Mouse (Mus musculus): Measurements from ENCODE around the gene Gm20388. TPM values are rescaled to one million over a fixed set of nuclear protein-coding genes. Genes with fewer than 3 reads are reported as not detected.

The Gm20388 gene
- total RNA-seq, 2 experiments from 2014 or later = not detected

DNA sequence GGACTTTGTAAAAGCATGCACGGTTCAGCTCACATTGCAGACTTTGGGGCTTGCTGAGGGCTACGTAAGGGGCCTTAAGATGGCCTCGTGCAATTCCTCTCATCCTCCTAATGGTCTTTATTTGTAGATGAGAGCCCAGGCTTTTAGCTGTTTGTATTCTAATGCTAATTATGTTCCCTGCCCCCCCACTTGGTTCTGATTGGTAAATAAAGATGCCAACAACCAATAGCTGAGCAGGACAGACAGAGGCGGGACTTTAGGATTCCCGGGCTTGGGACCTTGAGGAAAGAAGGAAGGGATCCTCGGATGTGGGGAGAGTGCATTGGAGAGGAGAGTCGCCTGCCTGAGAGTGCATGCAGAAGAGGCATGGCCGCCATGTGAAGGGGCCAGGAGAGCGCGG, 3849.3 kb downstream of the Gm20388 start:
- no peak for DNase-seq (ENCODE audit: low spot score in 2 of 2)

DNA sequence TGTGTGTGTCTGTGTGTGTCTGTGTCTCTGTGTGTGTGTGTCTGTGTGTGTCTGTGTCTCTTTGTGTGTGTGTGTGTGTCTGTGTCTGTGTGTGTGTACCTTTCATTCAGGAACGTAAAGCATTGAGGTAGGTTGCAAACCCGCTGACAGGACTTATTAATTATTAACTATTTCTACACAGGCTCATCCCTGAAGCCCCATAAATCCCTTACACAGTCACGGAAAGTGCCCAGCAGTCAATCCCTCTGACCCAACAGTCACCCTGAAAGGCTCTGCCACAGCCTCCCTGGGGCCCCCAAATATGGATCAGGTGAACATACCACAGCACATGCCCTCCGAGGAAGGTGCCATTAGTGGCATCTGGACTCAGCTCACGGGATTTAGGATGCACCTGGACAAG, 3849.9 kb downstream of the Gm20388 start:
- DNase-seq (ENCODE audit: low spot score in 2 of 2) = no peak

DNA sequence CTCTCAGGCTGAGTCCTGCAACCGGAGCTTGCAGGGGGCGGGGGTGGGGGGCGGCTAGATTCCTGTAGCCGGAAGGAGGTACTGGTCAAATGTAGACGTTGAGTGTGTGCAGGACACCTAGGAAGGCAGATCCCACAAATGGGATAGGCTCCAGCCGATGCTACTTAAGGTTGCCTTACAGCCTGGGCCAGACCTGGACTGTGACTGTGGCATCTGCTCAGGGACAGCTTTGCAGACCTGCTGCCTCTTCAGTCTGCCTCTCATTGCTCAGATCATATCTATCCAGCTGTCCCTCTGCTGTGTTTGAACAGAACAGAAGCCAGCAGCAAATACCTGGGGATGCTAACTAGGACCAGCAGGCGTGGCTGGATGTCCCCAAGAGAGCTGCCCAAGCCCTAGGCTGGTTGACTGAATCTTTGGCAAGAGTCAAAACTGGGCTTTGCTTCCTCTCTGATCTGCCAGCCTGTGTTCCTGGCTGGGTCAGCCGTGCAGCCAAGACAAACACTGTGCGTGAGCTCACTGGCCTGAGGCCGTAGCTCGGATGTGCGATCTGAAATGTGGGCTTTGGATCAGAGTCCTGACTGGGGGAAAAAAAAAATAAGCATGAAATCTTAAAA, 3850.7 kb downstream of the Gm20388 start:
- peak in 1 of 2 experiments; percentile 69 for DNase-seq (ENCODE audit: low spot score in 2 of 2)

DNA sequence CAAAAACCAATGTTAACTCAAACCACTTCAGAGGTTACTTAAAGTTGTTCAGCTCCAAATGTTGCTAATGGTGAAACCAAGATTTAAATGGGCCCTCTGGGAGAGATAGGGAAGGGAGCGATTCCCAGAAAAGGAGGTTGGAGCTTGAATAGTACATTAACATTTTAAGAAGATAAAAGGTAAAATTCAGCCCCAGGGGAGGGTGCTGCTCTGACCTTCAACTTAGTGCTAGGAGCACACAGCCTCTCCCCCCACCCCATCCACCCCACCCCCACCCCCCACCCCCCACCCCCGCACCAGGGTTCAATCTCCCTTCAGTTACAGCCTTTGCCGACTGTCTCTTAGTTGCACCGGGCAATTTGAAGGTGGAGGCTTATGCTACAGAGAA, 3851.2 kb downstream of the Gm20388 start:
- DNase-seq (ENCODE audit: low spot score in 2 of 2) = no peak

DNA sequence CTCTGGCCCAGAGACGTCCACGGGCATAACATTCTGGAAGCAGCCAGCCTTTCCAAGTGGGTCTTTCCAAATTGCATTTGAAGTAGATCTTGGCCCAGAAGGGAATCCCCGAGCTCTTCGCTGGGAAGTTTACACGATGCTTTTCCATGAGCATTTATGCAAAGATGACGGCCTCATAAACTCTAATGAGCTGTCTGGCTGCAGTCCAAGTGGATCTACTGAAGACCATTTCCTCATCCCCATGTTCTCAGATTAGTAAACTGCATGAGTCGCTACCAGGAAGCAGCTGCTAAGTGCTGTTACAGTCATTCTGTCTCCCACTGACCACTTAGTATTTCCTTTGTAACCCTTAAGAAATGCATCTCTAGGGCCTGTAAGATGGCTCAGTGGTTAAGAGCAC, 3852.7 kb downstream of the Gm20388 start:
- no peak for DNase-seq (ENCODE audit: low spot score in 2 of 2)

DNA sequence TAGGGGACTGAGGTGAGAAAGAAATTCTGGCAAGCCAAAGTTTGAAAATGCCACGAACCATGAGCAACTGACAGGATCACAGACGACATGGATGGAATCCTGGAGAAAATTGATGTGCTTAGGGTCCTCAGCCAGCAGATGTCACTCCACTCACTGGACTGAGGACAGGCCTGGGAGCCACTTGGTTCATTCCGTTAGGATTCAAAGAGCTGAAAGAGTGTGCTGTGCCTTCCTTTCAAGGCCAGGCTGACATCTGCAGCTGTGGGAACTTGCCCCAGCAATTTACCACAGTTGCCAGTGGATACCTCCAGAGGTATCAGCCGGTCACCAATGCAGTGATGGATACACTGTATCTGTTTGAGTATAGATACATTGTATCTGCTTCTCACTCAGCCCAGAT, 3854.0 kb downstream of the Gm20388 start:
- peak in 1 of 2 experiments; percentile 37 for DNase-seq (ENCODE audit: low spot score in 2 of 2)

DNA sequence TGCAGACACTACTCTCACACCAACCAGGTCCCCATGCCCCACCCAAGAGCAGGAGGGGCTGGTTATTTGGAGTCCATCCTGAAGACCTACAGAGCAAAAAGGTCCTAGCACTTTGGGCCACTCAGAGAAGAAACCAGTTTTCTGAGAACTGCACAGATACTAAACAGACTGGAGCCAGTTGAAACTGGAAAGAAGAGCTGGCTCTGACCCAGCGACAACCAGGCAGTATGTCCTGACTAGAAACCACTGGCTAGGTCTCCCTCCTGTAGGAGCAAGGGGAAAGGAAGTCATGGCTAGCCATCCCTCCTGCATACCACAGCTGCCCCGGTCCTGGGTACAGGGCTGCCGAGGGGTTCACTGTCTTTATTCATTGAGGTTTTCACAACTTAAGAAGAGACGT, 3855.9 kb downstream of the Gm20388 start:
- no peak for DNase-seq (ENCODE audit: low spot score in 2 of 2)

DNA sequence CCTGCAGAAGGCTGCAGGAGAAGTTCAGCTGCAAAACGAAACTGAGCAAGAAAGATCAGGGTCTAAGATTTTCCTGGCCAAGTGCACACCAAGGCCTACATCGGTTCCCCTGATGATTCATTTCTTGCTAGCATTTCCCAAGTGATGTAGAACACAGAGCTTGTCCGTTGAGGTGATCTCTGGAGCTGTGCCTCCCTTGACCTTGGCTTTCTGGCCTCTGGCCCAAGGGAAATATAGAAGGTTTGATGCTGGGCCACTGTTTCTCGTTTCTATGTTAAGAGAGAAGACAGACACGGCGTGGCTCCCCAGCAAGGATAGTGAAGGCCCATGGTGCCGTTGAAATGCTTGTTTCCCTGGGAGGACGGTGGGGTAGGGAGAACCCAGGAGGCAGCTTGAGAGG, 3857.2 kb downstream of the Gm20388 start:
- DNase-seq (ENCODE audit: low spot score in 2 of 2) = no peak

DNA sequence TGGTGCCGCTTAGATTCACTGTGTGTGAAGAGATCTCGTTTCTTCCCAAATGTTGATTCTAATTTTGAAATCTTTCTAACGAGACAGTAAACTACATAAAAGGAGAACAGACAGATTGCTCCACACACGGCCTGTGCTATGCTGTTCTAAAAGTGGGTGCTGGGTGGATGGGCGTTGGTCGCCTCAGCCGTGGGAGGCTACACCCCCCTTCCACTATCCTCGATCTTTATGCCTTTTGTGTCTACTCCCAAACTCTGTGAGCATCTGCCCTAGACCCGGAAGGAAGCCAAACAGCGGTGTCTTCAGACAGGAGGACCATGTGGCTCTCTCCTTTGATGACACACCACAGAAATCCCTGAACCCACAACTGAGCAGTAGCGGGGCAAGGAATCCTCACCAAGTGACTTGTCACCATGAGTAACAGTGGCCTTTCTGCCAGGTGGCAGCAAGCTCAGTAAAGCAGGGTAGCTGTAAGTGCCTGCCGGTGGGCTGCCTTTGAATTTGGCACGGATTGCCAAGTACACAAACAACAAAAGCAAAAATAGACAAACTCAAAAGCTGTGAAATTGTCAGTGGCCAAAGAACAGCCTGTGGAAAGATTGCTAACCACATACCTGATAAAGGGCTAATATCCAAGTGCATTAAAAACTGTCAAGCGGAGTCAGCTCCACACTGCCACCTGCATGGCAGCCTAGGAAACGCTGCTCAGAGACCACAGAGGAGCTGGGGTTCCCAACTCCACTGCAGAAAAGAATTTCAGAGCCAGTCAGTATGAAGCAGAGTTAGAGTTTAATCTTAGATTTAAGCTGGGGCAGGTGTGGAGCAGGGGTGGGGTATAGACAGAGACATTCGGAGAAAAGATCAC, 3858.1 kb downstream of the Gm20388 start:
- peak; percentile 63 to 67 for DNase-seq (ENCODE audit: low spot score in 2 of 2)

DNA sequence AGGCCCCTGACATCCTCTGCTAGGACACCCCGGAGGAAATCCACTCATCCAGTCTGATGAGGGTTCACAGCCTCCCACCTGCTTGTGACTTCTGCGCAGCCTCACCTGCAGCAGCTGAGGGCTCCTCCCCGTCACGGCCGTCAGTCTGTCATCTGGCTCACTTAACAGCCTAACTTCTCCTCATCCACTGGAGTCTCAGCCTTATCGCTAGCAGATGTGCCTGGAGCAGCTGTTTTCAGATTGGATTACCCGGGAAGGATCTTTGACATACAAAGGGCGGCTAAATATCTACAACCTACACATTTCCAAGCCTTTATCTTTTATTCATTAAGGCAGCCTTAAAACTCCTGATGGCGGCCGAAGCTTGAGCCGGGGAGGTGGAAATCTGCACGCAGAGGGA, 3862.8 kb downstream of the Gm20388 start:
- DNase-seq (ENCODE audit: low spot score in 2 of 2) = no peak

DNA sequence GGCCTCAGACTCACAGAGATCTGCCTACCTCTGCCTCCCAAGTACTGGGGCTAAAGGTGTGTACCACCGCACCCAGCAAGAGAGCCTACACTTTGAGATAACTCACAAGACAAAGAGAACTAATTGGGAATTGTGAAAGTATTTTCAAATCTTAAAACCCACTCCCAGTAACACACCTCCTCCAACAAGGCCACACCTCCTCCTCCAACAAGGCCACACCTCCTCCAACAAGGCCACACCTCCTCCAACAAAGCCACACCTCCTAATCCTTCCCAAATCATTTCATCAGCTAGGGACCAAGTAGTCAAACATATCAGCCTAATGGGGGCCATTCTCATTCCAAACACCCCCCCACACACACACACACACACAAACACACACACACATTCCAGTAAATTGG, 3863.8 kb downstream of the Gm20388 start:
- DNase-seq (ENCODE audit: low spot score in 2 of 2) = no peak

DNA sequence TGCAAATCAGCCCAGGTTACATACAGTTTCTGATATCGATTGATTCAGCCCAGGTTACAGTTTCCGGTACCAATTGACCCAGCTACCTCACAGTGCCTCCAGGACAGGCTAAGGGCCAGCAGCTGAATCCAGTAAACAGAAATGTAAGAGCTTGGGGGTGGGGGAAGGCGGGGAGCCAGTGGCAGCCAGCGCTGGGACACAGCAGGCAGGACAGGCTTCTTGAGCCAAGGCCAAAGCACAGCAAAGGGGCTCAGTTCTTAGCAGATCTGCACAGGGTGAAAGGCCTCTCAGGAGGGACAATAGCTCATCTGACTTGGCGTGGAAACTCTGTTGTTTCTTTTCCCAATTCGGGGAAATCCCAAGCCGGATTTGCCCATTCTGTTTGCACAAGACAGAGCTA, 3866.7 kb downstream of the Gm20388 start:
- peak in 1 of 2 experiments; percentile 57 for DNase-seq (ENCODE audit: low spot score in 2 of 2)

DNA sequence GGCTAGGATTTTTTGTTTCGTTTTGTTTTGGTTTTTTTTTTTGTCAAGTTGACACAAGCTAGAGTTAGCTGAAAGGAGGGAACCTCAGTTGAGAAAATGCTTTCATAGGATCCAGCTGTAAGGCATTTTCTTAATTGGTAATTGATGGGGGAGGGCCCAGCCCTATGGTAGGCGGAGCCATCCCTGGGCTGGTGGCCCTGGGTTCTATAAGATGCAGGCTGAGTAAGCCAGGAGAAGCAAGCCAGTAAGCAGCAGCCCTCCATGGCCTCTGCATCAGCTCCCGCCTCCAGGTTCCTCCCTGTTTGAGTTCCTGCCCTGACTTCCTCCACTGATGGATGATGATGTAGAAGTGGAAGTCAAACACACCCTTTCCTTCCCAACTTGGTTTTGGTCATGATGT, 3869.8 kb downstream of the Gm20388 start:
- DNase-seq (ENCODE audit: low spot score in 2 of 2) = no peak

DNA sequence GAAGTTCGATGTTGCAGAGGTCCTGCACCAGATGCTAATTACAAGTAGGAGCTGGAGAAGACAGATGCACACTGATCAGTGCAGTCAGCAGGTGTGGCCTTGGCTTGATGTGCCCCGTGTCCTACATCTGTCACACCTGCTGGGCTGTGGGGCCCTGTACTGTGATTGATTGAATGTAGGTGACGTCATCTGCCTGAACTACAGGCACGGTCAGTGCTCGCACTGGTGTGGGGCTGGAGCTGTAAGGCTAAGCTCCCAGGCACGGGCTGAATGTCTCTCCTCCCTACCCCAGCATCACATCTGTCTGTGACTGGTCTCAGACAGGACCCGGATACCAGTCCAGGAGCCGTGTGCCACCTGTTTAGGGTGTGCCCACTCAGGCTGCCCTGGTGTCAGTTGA, 3870.6 kb downstream of the Gm20388 start:
- no peak for DNase-seq (ENCODE audit: low spot score in 2 of 2)

DNA sequence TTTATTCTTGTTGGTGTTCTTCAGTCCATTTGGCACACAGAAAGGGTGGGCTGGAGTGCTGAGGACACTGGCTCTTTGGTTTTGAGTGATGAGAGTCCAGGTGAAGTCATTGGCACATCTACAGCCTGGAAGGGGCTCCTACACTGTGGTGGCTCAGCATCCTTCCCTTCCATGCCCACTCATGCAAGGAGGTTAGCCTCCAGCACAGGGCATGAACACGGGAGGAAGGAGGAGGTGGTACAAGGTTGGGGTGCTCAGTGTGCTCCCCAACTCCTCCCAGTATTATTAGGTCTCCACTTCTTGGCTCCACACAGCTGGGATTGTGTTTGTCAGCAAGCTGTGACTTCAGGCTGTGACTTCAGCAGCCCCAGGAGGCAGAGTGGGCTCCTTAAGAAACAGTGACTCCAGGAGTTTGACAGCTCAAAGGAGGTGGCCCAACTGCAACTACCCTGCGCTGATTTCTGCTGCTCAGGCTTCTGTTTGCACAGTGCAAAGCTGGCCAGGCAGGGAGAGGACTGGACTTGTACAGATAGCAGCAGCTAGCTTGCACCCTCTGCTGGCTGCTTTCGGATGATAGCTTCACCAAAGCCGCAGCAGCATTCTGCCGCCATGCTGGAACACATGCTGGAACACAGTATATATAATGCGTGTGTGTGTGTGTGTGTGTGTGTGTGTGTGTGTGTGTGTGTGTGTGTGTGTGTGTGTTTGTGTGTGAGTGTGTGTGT, 3873.0 kb downstream of the Gm20388 start:
- DNase-seq (ENCODE audit: low spot score in 2 of 2) = peak; percentile 66 to 87

DNA sequence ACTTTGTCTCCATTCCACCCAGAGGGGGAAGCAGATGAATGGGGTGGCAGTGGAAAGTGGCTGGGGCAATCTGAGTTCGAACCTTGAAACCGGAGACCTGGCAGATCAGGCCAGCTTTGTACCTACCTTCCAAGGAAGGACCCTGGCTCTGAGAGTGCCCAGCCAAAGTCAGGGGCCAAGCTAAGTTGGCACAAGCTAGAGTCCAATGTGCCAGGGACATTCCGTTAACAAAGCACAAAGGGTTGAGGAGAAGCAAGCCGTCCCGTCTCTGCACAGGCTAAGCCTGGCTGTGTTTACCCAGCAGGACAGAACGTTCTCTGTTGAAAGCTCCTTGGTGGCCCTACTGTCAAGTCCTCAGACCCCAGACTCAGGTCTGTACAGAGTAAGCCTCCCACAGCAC, 3875.5 kb downstream of the Gm20388 start:
- DNase-seq (ENCODE audit: low spot score in 2 of 2) = peak in 1 of 2 experiments; percentile 72

DNA sequence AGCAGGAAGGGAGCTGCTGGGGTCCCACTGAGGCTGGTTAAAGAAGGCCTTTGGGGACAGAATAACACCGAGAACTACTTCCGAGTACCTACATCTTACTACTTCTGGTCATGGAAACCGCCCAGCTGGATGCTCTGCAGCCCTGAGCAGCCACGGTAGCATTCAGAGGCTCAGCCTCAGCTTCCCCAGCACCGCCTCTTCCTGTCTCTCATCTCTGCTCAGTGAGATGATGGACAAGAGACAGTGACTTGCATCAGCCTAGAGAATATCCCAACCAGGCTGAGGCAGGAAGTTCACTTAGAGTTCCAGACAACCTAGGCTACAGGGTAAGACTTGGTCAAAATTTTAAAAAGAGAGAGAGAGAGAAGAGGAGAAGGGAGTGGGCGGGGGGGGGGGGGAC, 3876.0 kb downstream of the Gm20388 start:
- no peak for DNase-seq (ENCODE audit: low spot score in 2 of 2)

DNA sequence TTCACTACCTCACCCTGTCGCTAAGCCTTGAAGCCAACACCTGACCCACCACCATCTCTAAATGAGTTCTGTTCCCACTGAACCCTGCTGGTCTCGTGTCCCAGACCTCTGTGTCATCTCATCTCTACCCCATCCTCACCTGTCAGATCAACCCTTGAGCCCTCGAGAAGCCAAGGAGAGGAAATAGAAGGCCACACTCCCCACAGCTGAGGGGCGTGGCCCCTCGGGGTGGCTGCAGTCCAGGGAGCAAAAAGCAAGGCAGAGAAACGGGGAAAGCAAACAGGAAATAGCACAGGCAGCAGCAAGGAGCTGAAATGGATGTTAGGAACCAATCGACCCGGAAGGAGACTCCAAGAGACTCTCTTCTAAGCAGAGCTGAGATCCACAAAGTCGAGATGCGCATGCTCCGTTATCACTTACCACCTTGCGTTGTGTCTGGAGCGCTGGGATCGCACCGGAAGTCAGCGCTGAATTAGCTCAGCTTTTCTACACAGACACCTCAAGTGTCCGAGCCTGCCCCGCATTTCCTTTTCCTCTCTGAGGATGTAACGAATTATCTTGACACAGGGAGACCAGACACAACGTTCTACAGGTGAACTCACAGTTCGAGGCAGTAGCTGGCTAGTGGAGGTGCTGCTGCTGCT, 3876.7 kb downstream of the Gm20388 start:
- DNase-seq (ENCODE audit: low spot score in 2 of 2) = no peak

DNA sequence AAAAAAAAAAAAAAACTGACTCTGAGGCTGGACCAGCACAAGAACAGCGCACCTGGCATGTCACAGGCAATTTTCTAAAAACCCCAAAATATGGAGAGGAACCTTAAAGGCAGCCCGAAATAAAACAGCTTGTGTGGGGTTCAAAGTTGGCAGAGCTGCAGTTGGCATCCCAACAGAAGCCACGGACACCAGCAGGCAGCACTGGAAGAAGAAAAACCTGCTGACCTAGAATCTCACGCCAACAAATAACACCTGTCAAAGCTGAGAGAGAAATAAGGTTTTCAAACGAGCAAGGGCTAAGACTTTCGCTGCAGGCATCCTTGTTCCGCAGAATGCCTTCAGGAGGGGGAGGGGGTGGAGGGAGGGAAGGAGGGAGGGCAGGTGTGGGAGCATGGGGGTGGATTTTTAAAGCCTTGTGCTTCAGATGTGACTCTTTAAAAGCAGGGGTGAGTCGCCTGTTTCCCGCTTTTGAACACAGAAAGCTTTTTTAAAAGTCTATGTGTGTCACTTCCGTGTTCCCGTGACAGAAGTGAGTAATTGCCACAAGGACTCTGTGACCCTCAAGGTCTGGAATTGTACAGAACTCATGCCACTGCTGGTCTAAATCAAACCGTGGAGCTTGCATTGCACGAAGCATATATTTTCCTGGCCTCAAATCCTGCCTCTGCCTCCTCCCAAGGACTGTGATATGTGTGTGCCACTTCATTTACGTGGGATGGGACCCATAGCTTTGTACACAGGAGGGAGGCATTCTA, 3878.0 kb downstream of the Gm20388 start:
- no peak for DNase-seq (ENCODE audit: low spot score in 2 of 2)

DNA sequence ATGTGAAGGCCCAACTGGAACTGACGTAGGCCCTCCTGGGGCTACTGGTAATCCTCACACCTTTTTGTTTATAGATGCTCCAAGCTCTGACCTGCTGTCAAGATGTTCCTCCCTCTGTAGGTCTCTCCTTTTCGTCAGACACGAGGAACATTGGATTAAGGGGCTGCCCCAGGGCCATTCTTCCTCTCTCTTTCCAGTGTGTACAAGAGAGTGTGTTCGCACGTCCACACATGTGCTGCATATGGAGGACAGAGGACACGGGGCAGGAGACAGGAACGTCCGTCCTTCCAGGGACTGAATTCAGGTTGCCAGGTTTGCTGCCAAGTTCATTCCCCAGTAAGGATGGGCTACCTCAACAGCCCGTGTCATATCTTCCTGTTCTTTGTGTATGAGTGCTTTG, 3878.8 kb downstream of the Gm20388 start:
- DNase-seq (ENCODE audit: low spot score in 2 of 2) = no peak

DNA sequence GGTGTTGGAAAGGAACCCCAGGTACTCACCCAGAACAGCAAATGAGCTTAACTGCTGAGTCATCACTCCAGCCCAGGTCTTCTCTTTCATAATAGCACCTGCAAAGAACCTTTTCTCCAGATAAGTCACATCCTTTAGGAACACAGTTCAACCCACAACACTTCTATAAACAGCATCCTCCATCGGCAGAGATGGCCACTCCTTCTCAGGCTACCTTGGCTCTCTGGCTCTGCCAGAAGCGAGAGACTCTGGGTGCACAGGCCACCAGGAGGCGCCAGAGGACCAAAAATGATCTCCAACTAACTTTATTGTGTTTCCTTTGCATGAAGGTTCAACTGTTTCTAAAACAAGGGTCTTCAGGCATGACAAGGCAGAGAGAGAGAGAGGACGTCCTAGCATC, 3879.3 kb downstream of the Gm20388 start:
- DNase-seq (ENCODE audit: low spot score in 2 of 2) = peak; percentile 83 to 91
